Mouse (Mus musculus) Patski (cell line): ENCODE results near the gene Tmem132a. TPM values are rescaled to one million over a fixed set of nuclear protein-coding genes. Genes with fewer than 3 reads are reported as not detected.

Experiments used
- ATAC-seq: fragments of 100-300 bp; one replicate; pipeline ENCODE4 v1.8.0; 2021
- CTCF ChIA-PET: fragments of 350-600 bp; sonication (Branson Sonifier 250); formaldehyde crosslinking; loops from one replicate; lab custom pipeline; 2022; ENCODE audit warnings: inconsistent platforms; lab: Charles Lee
- POLR2A ChIA-PET: fragments of 350-600 bp; sonication (Branson Sonifier 250); formaldehyde crosslinking; loops from one replicate; lab custom pipeline; 2022; ENCODE audit warnings: antibody characterized with exemption, inconsistent platforms; lab: Charles Lee
- DNase-seq: peaks from one replicate; pipeline ENCODE4 v3.0.0-alpha.2; 2011; ENCODE audit warnings: low read depth, low spot score
- H3K27me3 ChIP-seq: fragments of 371-371 bp; one replicate; pipeline ENCODE4 v1.5.1; 2021
- CTCF ChIP-seq: fragments of 100-300 bp; IDR thresholded peaks from one replicate; pipeline ENCODE4 v1.5.1; 2021
- in situ Hi-C: fragments of 300-500 bp; cut with MboI; formaldehyde crosslinking; loops from 3 replicates; pipeline ENCODE4 v1.11.1; 2018; ENCODE audit warnings: low pct_unique_long_range_greater_than_20kb, mixed read lengths
- polyA plus RNA-seq: library from polyadenylated mRNA; unstranded; gene quantifications from one replicate; pipeline ENCODE4 v1.2.3, GENCODE M21; 2021

The Tmem132a gene
- polyA plus RNA-seq, 1 experiment from 2014 or later = 114 TPM

DNA sequence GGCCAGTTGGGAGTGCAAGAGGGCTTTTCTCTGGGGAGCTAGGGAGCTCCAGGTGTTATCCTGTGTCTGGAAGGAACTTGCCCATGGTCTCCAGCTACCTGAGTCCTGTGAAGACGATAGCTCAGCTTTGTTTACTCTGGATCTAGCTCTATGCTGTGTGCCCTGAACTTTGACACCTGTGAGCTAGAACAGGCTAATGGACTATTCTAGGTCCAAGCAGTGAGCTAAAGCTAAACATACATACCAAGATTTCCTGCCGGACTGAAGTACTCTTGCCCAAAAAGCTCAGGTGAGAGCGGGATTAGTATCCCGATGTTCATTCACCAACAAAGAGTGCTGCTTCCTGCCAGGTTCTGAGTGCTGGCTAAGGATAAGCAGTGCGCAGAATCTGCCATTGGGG, 34.8 kb upstream of the Tmem132a start:
- TF ChIP-seq CTCF = no peak
- DNase-seq (no peak), ATAC-seq (no peak)
- POLR2A ChIA-PET = interaction anchor here (1.0 to 1.4 kb wide), 3 partner anchors 8 to 46 kb away, joined by 3 to 4 read pairs (median 3); partner anchors contain the start of gene Tmem109
- no peaks in the 10 kb centered on the region for H3K27me3 ChIP-seq
- in situ Hi-C loops = no loop called here
- CTCF ChIA-PET = interaction anchor here (0.8 to 1.7 kb wide), 3 partner anchors 8 to 49 kb away, joined by 3 read pairs; no protein-coding TSS in a partner anchor

DNA sequence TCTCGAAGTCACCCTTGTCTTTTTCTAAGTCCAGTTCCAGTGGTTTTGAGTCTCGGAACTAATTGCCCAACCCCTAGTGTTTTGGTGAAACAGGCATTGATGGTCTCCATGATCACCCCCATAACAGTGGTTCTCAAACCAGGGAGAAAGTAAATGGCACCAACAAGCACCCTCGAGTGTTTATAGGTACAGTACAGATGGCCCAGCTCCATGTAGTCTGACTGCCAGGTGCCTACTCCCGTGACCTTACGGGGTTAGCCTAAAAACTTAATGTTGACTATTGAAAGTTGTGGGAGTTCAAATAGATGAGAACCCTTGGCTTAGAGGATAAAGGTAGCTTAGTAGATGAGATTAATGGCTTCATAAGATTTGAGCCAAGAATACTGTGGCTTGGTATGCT, 31.3 kb upstream of the Tmem132a start:
- CTCF ChIA-PET = interaction anchor here (1.7 kb wide), 1 partner anchor 50 kb away, joined by 3 read pairs; no protein-coding TSS in a partner anchor
- DNase-seq (no peak), ATAC-seq (no peak)
- H3K27me3 ChIP-seq = no peaks in the 10 kb centered on the region
- in situ Hi-C loops = no loop called here
- TF ChIP-seq CTCF = no peak
- POLR2A ChIA-PET = interaction anchor here (0.5 kb wide), 1 partner anchor 316 kb away, joined by 3 read pairs; no protein-coding TSS in a partner anchor

DNA sequence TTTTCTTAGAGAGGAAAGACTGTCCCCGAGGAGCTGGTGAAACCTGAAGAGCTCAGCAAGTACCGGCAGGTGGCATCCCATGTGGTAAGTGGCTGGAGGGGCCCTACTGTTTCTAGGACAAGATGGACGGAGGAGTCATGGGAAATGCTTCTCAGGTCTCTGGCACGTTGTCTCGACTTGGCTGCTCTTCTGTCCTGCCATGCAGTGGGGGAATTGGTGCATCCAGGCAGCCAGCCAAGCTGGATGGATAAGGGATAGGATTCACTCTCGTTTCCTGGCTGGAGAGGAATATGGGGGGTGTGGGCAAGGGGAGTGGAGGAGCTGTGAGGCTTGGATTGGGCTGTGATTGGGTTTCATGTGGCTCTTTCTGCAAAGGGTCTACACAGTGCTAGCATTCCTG, 30.6 kb upstream of the Tmem132a start:
- ChIA-PET POLR2A (no interaction called here), CTCF (interaction anchor here (2.2 kb wide), 1 partner anchor 12 kb away, joined by 10 read pairs; no protein-coding TSS in a partner anchor)
- no peaks in the 10 kb centered on the region for H3K27me3 ChIP-seq
- in situ Hi-C loops = no loop called here
- no peak for TF ChIP-seq CTCF
- ATAC-seq (no peak), DNase-seq (no peak)

DNA sequence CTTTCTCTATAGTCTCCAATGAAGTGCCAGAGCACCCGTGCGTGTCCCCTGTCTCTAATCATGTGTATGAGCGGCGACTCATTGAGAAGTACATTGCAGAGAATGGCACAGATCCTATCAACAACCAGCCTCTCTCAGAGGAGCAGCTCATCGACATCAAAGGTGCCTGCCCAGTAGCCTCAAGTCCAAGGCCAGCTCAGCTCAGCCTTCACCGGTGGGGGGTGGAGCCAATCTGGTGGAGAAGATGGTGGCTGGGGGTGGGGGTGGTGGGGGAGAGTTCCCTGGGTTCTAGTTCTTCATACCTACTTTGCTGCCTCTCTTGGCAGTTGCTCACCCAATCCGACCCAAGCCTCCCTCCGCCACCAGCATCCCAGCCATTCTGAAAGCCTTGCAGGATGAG, 27.8 kb upstream of the Tmem132a start:
- TF ChIP-seq CTCF = no peak
- ATAC-seq (no peak), DNase-seq (no peak)
- no peaks in the 10 kb centered on the region for H3K27me3 ChIP-seq
- ChIA-PET CTCF (interaction anchor here (1.0 to 3.0 kb wide), 7 partner anchors 11 to 215 kb away, joined by 3 to 12 read pairs (median 4); partner anchors contain the start of gene Ccdc86), POLR2A (no interaction called here)
- in situ Hi-C loops = no loop called here

DNA sequence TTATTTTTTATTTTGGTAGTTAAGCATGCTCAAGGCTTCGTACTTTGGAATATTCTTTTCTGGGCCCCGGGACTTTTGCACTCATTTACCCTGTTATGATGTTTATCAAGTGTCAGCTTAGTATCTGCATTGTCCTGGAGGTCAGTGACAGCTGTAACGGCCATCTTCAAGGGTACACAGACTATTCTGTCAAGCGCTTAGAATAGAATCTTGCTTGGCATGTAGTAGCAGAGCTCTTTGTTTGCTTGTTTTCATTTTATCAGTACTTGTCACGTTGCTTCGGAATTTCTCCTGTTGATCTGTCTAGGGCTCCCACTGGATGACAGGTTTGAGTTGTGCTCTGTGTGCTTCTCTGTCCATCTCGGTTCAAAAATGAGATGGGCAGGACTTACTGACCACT, 27.1 kb upstream of the Tmem132a start:
- CTCF ChIA-PET = interaction anchor here (1.0 to 3.0 kb wide), 12 partner anchors 8 to 215 kb away, joined by 3 to 12 read pairs (median 4); partner anchors contain the start of genes Ccdc86 and Ptgdr2
- in situ Hi-C loops = no loop called here
- no peaks in the 10 kb centered on the region for H3K27me3 ChIP-seq
- no peak for DNase-seq
- TF ChIP-seq CTCF = no peak
- POLR2A ChIA-PET = no interaction called here
- ATAC-seq = no peak

DNA sequence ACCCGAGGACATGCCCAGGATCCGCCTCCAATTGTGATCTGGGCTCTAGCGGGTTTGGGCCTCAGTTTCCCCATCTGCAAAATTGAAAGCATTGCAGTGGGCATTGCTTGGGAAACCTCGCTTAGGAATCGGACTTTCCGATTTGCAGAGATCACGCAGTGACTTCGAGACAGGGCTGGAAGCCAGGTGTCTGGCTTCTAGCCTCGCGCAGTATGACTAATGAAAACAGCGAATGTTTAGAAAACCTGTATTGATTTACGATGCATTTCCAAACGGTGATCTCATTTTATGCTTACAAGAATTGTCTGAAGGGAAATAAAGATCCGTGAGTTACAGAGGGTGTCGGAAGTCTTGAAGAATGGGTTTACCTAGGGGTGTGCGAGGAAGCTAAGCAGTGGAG, 26.0 kb upstream of the Tmem132a start:
- in situ Hi-C loops = no loop called here
- H3K27me3 ChIP-seq = no peaks in the 10 kb centered on the region
- no peak for TF ChIP-seq CTCF
- DNase-seq = no peak
- POLR2A ChIA-PET = interaction anchor here (0.6 to 1.2 kb wide), 6 partner anchors 10 to 334 kb away, joined by 3 to 5 read pairs (median 4); no protein-coding TSS in a partner anchor
- CTCF ChIA-PET = interaction anchor here (0.8 to 3.0 kb wide), 9 partner anchors 9 to 217 kb away, joined by 3 to 12 read pairs (median 4); partner anchors contain the start of gene Ptgdr2
- ATAC-seq = peak; percentile 27

DNA sequence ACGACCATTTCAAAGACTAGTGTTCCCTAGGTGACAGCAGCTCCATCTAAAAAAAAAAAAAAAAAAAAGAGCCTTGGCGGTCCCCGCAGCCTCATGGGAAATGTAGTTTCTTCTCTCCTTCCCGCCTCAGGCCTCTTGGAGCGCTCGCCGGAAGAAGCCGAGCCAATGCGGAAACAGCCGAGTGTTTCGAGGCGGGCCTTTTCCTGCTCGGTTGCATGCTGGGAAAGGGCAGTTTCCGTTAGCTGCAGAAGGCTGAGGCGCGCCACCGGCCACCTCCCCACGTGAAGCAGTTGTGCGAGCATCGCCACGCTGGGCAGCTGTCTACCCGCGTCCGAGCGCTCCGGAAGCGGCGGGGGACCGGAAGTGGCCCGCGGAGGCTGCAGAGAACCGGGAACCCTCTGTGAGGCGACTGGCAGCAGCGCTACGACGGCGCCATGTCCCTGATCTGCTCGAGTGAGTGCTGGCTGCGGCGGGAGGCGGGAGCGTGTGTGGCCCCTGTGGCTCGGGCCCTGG, 25.3 kb upstream of the Tmem132a start, which contains the start of gene Prpf19:
TSS of gene Prpf19 (plus strand) at position 216 of the 513 bp plus-strand sequence.
- no peaks in the 10 kb centered on the region for H3K27me3 ChIP-seq
- in situ Hi-C loops = no loop called here
- peak; percentile 87 for DNase-seq
- CTCF ChIA-PET = interaction anchor here (0.8 to 3.0 kb wide), 5 partner anchors 13 to 216 kb away, joined by 3 to 12 read pairs (median 4); no protein-coding TSS in a partner anchor
- POLR2A ChIA-PET = interaction anchor here (0.6 to 1.1 kb wide), 6 partner anchors 14 to 181 kb away, joined by 3 to 7 read pairs (median 4); no protein-coding TSS in a partner anchor
- TF ChIP-seq CTCF = no peak
- peak; percentile 95 for ATAC-seq

DNA sequence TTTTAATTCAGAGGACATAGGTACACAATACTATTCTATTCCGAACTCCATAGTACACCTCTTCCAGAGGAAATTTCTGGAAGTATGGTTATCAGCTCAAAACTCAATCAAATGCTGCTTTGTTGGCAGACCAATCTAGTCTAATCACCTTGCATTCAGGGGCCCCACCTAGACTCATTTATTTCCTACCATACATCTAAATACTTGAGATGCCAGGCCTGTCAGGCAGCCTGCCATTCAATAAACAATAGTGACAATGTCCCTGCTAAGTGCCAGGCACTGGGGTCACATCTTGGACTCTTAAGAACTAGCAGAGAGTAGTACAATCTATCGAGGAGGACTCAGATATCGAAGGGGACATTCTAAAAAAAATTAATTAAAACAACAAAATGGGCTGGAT, 22.5 kb upstream of the Tmem132a start:
- TF ChIP-seq CTCF = no peak
- no peaks in the 10 kb centered on the region for H3K27me3 ChIP-seq
- ChIA-PET CTCF (no interaction called here), POLR2A (no interaction called here)
- in situ Hi-C loops = no loop called here
- DNase-seq = no peak
- ATAC-seq = no peak

DNA sequence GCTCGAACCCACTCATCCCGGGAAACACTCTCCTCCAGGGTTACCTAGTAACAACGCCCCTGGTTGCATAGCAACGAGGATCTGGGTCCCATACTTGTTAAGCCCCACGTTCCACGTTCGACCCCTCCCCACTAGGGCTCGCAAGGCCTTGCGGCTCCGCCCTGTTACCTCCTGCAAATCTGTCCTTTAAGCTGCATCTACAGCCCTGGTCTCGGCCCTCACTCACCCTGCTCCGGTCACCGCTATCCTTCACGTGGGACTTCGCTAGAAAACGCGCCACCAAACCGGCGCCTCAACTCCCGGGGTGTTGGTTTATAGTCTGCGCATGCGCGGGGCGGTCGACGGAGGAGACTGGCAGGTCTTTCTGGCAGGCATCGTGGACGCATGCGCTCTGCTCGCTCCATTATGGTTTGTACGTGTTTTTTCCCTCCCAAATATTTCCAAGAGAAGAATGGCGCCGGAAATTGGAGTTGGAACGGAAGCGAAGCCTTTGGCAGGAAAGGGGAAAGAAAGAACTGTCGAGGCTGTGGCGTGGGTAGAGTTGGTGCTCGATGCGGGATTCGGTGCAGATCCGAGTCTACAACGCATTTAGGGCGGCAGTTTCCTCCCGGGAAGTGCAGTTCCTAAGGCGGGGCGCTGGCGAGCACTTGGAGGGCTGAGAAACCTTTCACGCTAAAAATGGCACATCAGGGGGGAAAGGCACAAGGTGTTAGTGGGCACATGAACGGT, 11.8 kb upstream of the Tmem132a start, which contains the start of gene Tmem109:
TSS of gene Tmem109 (minus strand) at position 576 of the 729 bp plus-strand sequence.
- CTCF ChIA-PET = interaction anchor here (1.1 kb wide), 1 partner anchor 172 kb away, joined by 3 read pairs; no protein-coding TSS in a partner anchor
- in situ Hi-C loops = no loop called here
- peak; percentile 64 for TF ChIP-seq CTCF
- POLR2A ChIA-PET = interaction anchor here (0.8 to 1.0 kb wide), 2 partner anchors 14 to 23 kb away, joined by 3 to 4 read pairs; no protein-coding TSS in a partner anchor
- DNase-seq (peak; percentile 63), ATAC-seq (peak; percentile 93)
- H3K27me3 ChIP-seq = no peaks in the 10 kb centered on the region

DNA sequence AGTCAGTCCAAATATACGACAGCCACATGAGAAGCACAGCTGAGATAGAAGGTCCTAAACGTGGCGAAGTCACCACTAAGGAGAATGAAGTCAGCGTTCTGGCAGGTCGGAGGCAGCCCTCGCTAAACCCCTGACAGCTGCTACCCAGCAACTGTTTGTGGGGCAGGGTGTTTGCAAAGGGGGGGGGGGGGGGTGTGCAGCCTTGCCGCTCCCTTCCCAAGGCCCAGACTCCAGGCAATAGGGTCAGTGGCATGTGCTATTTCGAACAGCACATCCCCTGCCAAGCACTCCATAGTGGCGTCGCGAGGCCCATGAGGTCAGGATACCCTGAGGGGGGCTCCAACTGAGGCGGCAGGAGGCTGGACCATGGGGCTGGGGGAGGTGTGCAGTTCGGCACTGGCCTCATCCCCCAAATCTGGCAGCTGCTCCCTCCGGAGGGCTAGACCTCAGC, 11.3 kb upstream of the Tmem132a start:
- ChIA-PET CTCF (interaction anchor here (0.7 to 1.6 kb wide), 6 partner anchors 11 to 171 kb away, joined by 3 to 7 read pairs (median 4); partner anchors contain the start of genes Prpf19 and Tmem132a), POLR2A (interaction anchor here (0.7 to 1.0 kb wide), 3 partner anchors 15 to 73 kb away, joined by 3 to 4 read pairs (median 3); no protein-coding TSS in a partner anchor)
- in situ Hi-C loops = no loop called here
- no peaks in the 10 kb centered on the region for H3K27me3 ChIP-seq
- TF ChIP-seq CTCF = no peak
- ATAC-seq = peak; percentile 14
- no peak for DNase-seq
